Mouse (Mus musculus) hindbrain, embryonic 10.5 days (tissue): ENCODE measurements around the gene Oaz1. TPM values are rescaled to one million over a fixed set of nuclear protein-coding genes. Genes with fewer than 3 reads are reported as not detected.

Experiments used
- DNase-seq: peaks from one replicate; pipeline ENCODE4 v3.0.0-alpha.2; 2017; ENCODE audit warnings: low spot score
- H3K27ac ChIP-seq: fragments of 300-500 bp; sonication (generic); 2 replicates; pipeline ENCODE4 v1.5.1; 2016; ENCODE audit warnings: mild to moderate bottlenecking, moderate library complexity
- H3K27me3 ChIP-seq: fragments of 300-500 bp; sonication (generic); 2 replicates; pipeline ENCODE4 v1.6.1; 2016; ENCODE audit warnings: mild to moderate bottlenecking; ENCODE audit not compliant: poor library complexity, insufficient read depth, severe bottlenecking
- H3K36me3 ChIP-seq: fragments of 300-500 bp; sonication (generic); 2 replicates; pipeline ENCODE4 v1.6.1; 2016; ENCODE audit warnings: mild to moderate bottlenecking, moderate library complexity
- H3K4me1 ChIP-seq: fragments of 300-500 bp; sonication (generic); replicated peaks from 2 replicates; pipeline ENCODE4 v1.6.1; 2016; ENCODE audit warnings: mild to moderate bottlenecking
- H3K4me3 ChIP-seq: fragments of 300-500 bp; sonication (generic); 2 replicates; pipeline ENCODE4 v1.5.1; 2016; ENCODE audit warnings: mild to moderate bottlenecking, moderate library complexity
- H3K9me3 ChIP-seq: fragments of 300-500 bp; sonication (generic); 2 replicates; pipeline ENCODE4 v1.6.1; 2016; ENCODE audit warnings: mild to moderate bottlenecking, moderate library complexity
- WGBS: fragments of 180-500 bp; shearing (Covaris S2); methylation state at CpG from one replicate; pipeline ENCODE4 v1.1.7; 2016; 5-methylcytosine and 5-hydroxymethylcytosine counted together
- microRNA counts: library from miRNA; unstranded; fragments of <30 nt; microRNA quantifications from one replicate; lab custom pipeline; 2017
- polyA plus RNA-seq: library from polyadenylated mRNA; unstranded; fragments of >200 nt; fragmentation: Nextera tagmentation; extraction: Ambion mirVana; gene quantifications from 2 replicates; pipeline ENCODE4 v1.2.1, GENCODE M21; 2016

The Oaz1 gene
- polyA plus RNA-seq, 1 experiment from 2014 or later: 2,328 TPM

- H3K27me3 ChIP-seq: peaks cover 4% of the 10 kb centered on the region
- H3K4me1 ChIP-seq: peaks cover 29% of the 10 kb centered on the region
- 29% methylated on average over 5 of the region's 5 CpGs for WGBS
- H3K9me3 ChIP-seq: no peaks in the 10 kb centered on the region
- no peaks in the 10 kb centered on the region for H3K36me3 ChIP-seq
- peak; percentile 64 for DNase-seq
- peak overlapping the region; percentile 42; the same call in 1 of the 2 replicates for H3K27ac ChIP-seq
- no peak overlapping the region for H3K4me3 ChIP-seq
Observed at GRCm38 (mm10) chr10:80876028-80876427, 49.6 kb downstream of the Oaz1 start.

- DNase-seq: no peak
- WGBS: 29% methylated on average over 3 of the region's 3 CpGs
- H3K9me3 ChIP-seq: no peaks in the 10 kb centered on the region
Observed at GRCm38 (mm10) chr10:80876594-80876993, 50.1 kb downstream of the Oaz1 start.

More at GRCm38 (mm10) chr10:80876594-80876993, 50.1 kb downstream of the Oaz1 start:
- Histone ChIP-seq H3K27me3 (peaks cover 2% of the 10 kb centered on the region), H3K36me3 (no peaks in the 10 kb centered on the region), H3K27ac (no peak overlapping the region), H3K4me1 (peaks cover 29% of the 10 kb centered on the region), H3K4me3 (no peak overlapping the region)

MicroRNAs encoded within 50 kb of the gene (microRNA counts, 519-probe panel; counts per million panel counts)
- 1,255 counts per million, percentile 77 among the panel's probes with 10 or more counts for microRNA mmu-miR-1982 (lab: Ali Mortazavi, UCI)

Other genes starting within 250 kb of the Oaz1 start
- 6.9 and 7.3 TPM in 2 replicates for gene Klf16, start 249.3 kb upstream of the Oaz1 start, polyA plus RNA-seq
- gene Abhd17a, start 236.3 kb upstream of the Oaz1 start, polyA plus RNA-seq: 89.1 and 109 TPM in 2 replicates
- gene Scamp4, start 223.8 kb upstream of the Oaz1 start, polyA plus RNA-seq: 89.9 and 92.0 TPM in 2 replicates
- 11.0 and 11.3 TPM in 2 replicates for gene Adat3, start 223.8 kb upstream of the Oaz1 start, polyA plus RNA-seq
- 4.6 and 5.5 TPM in 2 replicates for gene Gm49322, start 220.6 kb upstream of the Oaz1 start, polyA plus RNA-seq
- 169 and 180 TPM in 2 replicates for gene Csnk1g2, start 203.8 kb upstream of the Oaz1 start, polyA plus RNA-seq
- gene Btbd2, start 169.6 kb upstream of the Oaz1 start, polyA plus RNA-seq: 77.0 and 77.1 TPM in 2 replicates
- 93.2 and 97.8 TPM in 2 replicates for gene Mknk2, start 148.5 kb upstream of the Oaz1 start, polyA plus RNA-seq
- gene Mob3a, start 124.7 kb upstream of the Oaz1 start, polyA plus RNA-seq: 68.8 and 77.2 TPM in 2 replicates
- gene Izumo4, start 124.5 kb upstream of the Oaz1 start, polyA plus RNA-seq: 13.7 and 18.7 TPM in 2 replicates
- 59.9 and 65.8 TPM in 2 replicates for gene Ap3d1, start 84.4 kb upstream of the Oaz1 start, polyA plus RNA-seq
- gene Dot1l, start 71.5 kb upstream of the Oaz1 start, polyA plus RNA-seq: 20.3 and 22.8 TPM in 2 replicates
- 109 and 119 TPM in 2 replicates for gene Sf3a2, start 28.5 kb upstream of the Oaz1 start, polyA plus RNA-seq
- 189 and 192 TPM in 2 replicates for gene Plekhj1, start 28.0 kb upstream of the Oaz1 start, polyA plus RNA-seq
- 0.12 and 0.16 TPM in 2 replicates for gene Amh, start 21.4 kb upstream of the Oaz1 start, polyA plus RNA-seq
- 0.65 and 0.68 TPM in 2 replicates for gene Jsrp1, start 13.2 kb upstream of the Oaz1 start, polyA plus RNA-seq
- gene Lingo3, start 17.4 kb downstream of the Oaz1 start, polyA plus RNA-seq: 0.61 and 0.93 TPM in 2 replicates
- 314 and 327 TPM in 2 replicates for gene Lsm7, start 28.6 kb downstream of the Oaz1 start, polyA plus RNA-seq
- gene Sppl2b, start 28.6 kb downstream of the Oaz1 start, polyA plus RNA-seq: 46.3 and 52.9 TPM in 2 replicates
- 0.04 and 0.14 TPM in 2 replicates for gene Tmprss9, start 45.2 kb downstream of the Oaz1 start, polyA plus RNA-seq
- gene Timm13, start 74.3 kb downstream of the Oaz1 start, polyA plus RNA-seq: 374 and 391 TPM in 2 replicates
- 65.8 and 78.4 TPM in 2 replicates for gene Lmnb2, start 91.6 kb downstream of the Oaz1 start, polyA plus RNA-seq
- 9.8 and 11.8 TPM in 2 replicates for gene Gadd45b, start 103.4 kb downstream of the Oaz1 start, polyA plus RNA-seq
- gene Gng7, start 188.3 kb downstream of the Oaz1 start, polyA plus RNA-seq: 7.1 and 8.6 TPM in 2 replicates
- 4.6 and 9.8 TPM in 2 replicates for gene Diras1, start 199.0 kb downstream of the Oaz1 start, polyA plus RNA-seq
- 16.9 and 26.7 TPM in 2 replicates for gene Slc39a3, start 210.8 kb downstream of the Oaz1 start, polyA plus RNA-seq
- gene Sgta, start 233.5 kb downstream of the Oaz1 start, polyA plus RNA-seq: 276 and 320 TPM in 2 replicates
- 85.4 and 106 TPM in 2 replicates for gene Thop1, start 243.4 kb downstream of the Oaz1 start, polyA plus RNA-seq